Comparison of ENCODE assay signal across 8 mouse cellular contexts in genomic region chr17:8871997-8872593, GRCm38 (mm10).
DNase-seq lines count a peak whose midpoint lies in the region; ATAC-seq and TF ChIP-seq lines count a peak whose summit lies in the region.

No protein-coding gene starts in this region.

- H3K9me3 ChIP-seq in intestine, embryonic 14.5 days (ENCODE audit: control insufficient read depth, low read length), result no peaks in the 10 kb centered on the region
- H3K9me3 ChIP-seq in intestine, postnatal 0 days (ENCODE audit: control insufficient read depth), result no peaks in the 10 kb centered on the region
- no peaks in the 10 kb centered on the region for H3K9me3 ChIP-seq in hindbrain, embryonic 11.5 days (ENCODE audit: control insufficient read depth, low read length)
- H3K9me3 ChIP-seq in liver, embryonic 12.5 days (replicated peaks), result no peaks in the 10 kb centered on the region
- no peaks in the 10 kb centered on the region for H3K9me3 ChIP-seq in stomach, postnatal 0 days (ENCODE audit: control insufficient read depth, low read length)

- H3K4me2 ChIP-seq in intestine, embryonic 14.5 days (ENCODE audit: low read length), result peak overlapping the region; percentile 30
- no peak overlapping the region for H3K4me2 ChIP-seq in intestine, postnatal 0 days (replicated peaks; ENCODE audit: low read depth)
- H3K4me2 ChIP-seq in hindbrain, embryonic 11.5 days (replicated peaks; ENCODE audit: low read depth, low read length), result no peak overlapping the region
- peak overlapping the region; percentile 20; the same call in 1 of the 2 replicates for H3K4me2 ChIP-seq in liver, embryonic 12.5 days
- H3K4me2 ChIP-seq in stomach, postnatal 0 days (replicated peaks; ENCODE audit: low read depth), result peak overlapping the region; percentile 34; the same call in 1 of the 2 replicates

- no peak for TF ChIP-seq CTCF in intestine, postnatal 0 days (IDR thresholded peaks at IDR 0.05; ENCODE audit: low read depth)
- no peak for TF ChIP-seq CTCF in stomach, postnatal 0 days (IDR thresholded peaks at IDR 0.05; ENCODE audit: low read depth)

- 21% methylated on average over 12 of the region's 12 CpGs for WGBS in intestine, embryonic 14.5 days
- WGBS in intestine, postnatal 0 days, result 21% methylated on average over 12 of the region's 12 CpGs
- WGBS in hindbrain, embryonic 11.5 days, result 50% methylated on average over 12 of the region's 12 CpGs
- WGBS in liver, embryonic 12.5 days (ENCODE audit: insufficient replicate concordance), result 35% methylated on average over 12 of the region's 12 CpGs
- WGBS in stomach, postnatal 0 days, result 12% methylated on average over 12 of the region's 12 CpGs

- H3K27me3 ChIP-seq in intestine, embryonic 14.5 days (replicated peaks; ENCODE audit: control insufficient read depth, insufficient read depth, low read length), result no peaks in the 10 kb centered on the region
- no peaks in the 10 kb centered on the region for H3K27me3 ChIP-seq in intestine, postnatal 0 days (replicated peaks; ENCODE audit: control insufficient read depth, insufficient read depth, low read length)
- no peaks in the 10 kb centered on the region for H3K27me3 ChIP-seq in hindbrain, embryonic 11.5 days (ENCODE audit: control insufficient read depth, insufficient read depth, low read length)
- H3K27me3 ChIP-seq in liver, embryonic 12.5 days (replicated peaks), result peaks cover 7% of the 10 kb centered on the region
- H3K27me3 ChIP-seq in stomach, postnatal 0 days (ENCODE audit: control insufficient read depth, insufficient read depth, low read length), result no peaks in the 10 kb centered on the region

- H3K36me3 ChIP-seq in intestine, embryonic 14.5 days (ENCODE audit: control insufficient read depth, insufficient read depth, low read length), result no peaks in the 10 kb centered on the region
- H3K36me3 ChIP-seq in intestine, postnatal 0 days (ENCODE audit: control insufficient read depth, insufficient read depth), result no peaks in the 10 kb centered on the region
- H3K36me3 ChIP-seq in hindbrain, embryonic 11.5 days (ENCODE audit: control insufficient read depth, insufficient read depth, low read length), result no peaks in the 10 kb centered on the region
- no peaks in the 10 kb centered on the region for H3K36me3 ChIP-seq in liver, embryonic 12.5 days
- no peaks in the 10 kb centered on the region for H3K36me3 ChIP-seq in stomach, postnatal 0 days (ENCODE audit: control insufficient read depth, insufficient read depth, low read length)

- H3K4me3 ChIP-seq in intestine, embryonic 14.5 days (ENCODE audit: low read depth, low read length), result no peak overlapping the region
- H3K4me3 ChIP-seq in intestine, postnatal 0 days (ENCODE audit: low read depth, low read length), result no peak overlapping the region
- no peak overlapping the region for H3K4me3 ChIP-seq in hindbrain, embryonic 11.5 days (ENCODE audit: low read depth, low read length)
- no peak overlapping the region for H3K4me3 ChIP-seq in liver, embryonic 12.5 days
- H3K4me3 ChIP-seq in stomach, postnatal 0 days (ENCODE audit: low read depth, low read length), result no peak overlapping the region

- no peak overlapping the region for H3K9ac ChIP-seq in intestine, embryonic 14.5 days (ENCODE audit: low read length)
- H3K9ac ChIP-seq in intestine, postnatal 0 days (ENCODE audit: low read depth, low read length), result no peak overlapping the region
- 0 out of 2 replicates have a peak overlapping the region, but pooled peaks have one; percentile 19 for H3K9ac ChIP-seq in hindbrain, embryonic 11.5 days (ENCODE audit: low read depth, low read length)
- no peak overlapping the region for H3K9ac ChIP-seq in liver, embryonic 12.5 days
- peak overlapping the region; percentile 32; the same call in 1 of the 2 replicates for H3K9ac ChIP-seq in stomach, postnatal 0 days (ENCODE audit: low read length)

- peaks cover 9% of the 10 kb centered on the region; the same call in 1 of the 2 replicates for H3K4me1 ChIP-seq in intestine, embryonic 14.5 days (replicated peaks; ENCODE audit: control insufficient read depth, insufficient read depth, low read length)
- H3K4me1 ChIP-seq in intestine, postnatal 0 days (replicated peaks; ENCODE audit: control insufficient read depth, insufficient read depth, low read length), result no peaks in the 10 kb centered on the region
- H3K4me1 ChIP-seq in hindbrain, embryonic 11.5 days (replicated peaks; ENCODE audit: control insufficient read depth, insufficient read depth, low read length), result 0 out of 2 replicates have a peak, but pooled peaks cover 2% of the 10 kb centered on the region
- peaks cover 28% of the 10 kb centered on the region for H3K4me1 ChIP-seq in liver, embryonic 12.5 days
- no peaks in the 10 kb centered on the region for H3K4me1 ChIP-seq in stomach, postnatal 0 days (replicated peaks; ENCODE audit: control insufficient read depth, insufficient read depth)

- TF ChIP-seq EP300 in stomach, postnatal 0 days (optimal IDR thresholded peaks at IDR 0.05), result no peak

- DNase-seq in intestine, embryonic 14.5 days (ENCODE audit: low spot score), result no peak
- DNase-seq in embryo, embryonic 11 days, result peak; percentile 25
- DNase-seq in hindbrain, embryonic 11.5 days (ENCODE audit: low spot score), result peak; percentile 10
- peak; percentile 26 for DNase-seq in stomach, postnatal 0 days (ENCODE audit: low spot score)
- no peak for DNase-seq in right cerebral cortex, postnatal 10 days (ENCODE audit: low spot score in 2 of 2)
- no peak for DNase-seq in frontal cortex, adult 2 months (ENCODE audit: extremely low spot score in 1 of 2, low spot score in 1 of 2)

- peak; percentile 69; the same call in 1 of the 2 replicates for ATAC-seq in intestine, embryonic 14.5 days (replicated peaks; ENCODE audit: low FRiP score, low TSS enrichment, low read depth)
- no peak for ATAC-seq in intestine, postnatal 0 days
- no peak for ATAC-seq in hindbrain, embryonic 11.5 days (ENCODE audit: low FRiP score)
- no peak for ATAC-seq in liver, embryonic 12.5 days
- peak; percentile 24; the same call in 1 of the 2 replicates for ATAC-seq in stomach, postnatal 0 days (ENCODE audit: low FRiP score, low TSS enrichment)

- no peak overlapping the region for H3K27ac ChIP-seq in intestine, embryonic 14.5 days (ENCODE audit: low read depth)
- H3K27ac ChIP-seq in intestine, postnatal 0 days (ENCODE audit: low read depth, low read length), result no peak overlapping the region
- H3K27ac ChIP-seq in hindbrain, embryonic 11.5 days (ENCODE audit: low read depth, low read length), result 0 out of 2 replicates have a peak overlapping the region, but pooled peaks have one; percentile 36
- H3K27ac ChIP-seq in liver, embryonic 12.5 days, result no peak overlapping the region
- H3K27ac ChIP-seq in stomach, postnatal 0 days (replicated peaks), result no peak overlapping the region

Comparison
In these comparisons a context has a peak if more than half of its experiments do, and no peak if none do; other contexts are left out.
1. ATAC-seq: peak in intestine, embryonic 14.5 days (single experiment) and stomach, postnatal 0 days (single experiment); none in intestine, postnatal 0 days (single experiment), hindbrain, embryonic 11.5 days (single experiment) and liver, embryonic 12.5 days (single experiment).
2. H3K4me2 ChIP-seq: peak in intestine, embryonic 14.5 days (single experiment), liver, embryonic 12.5 days (single experiment) and stomach, postnatal 0 days (single experiment); none in intestine, postnatal 0 days (single experiment) and hindbrain, embryonic 11.5 days (single experiment).
3. DNase-seq: peak in embryo, embryonic 11 days (single experiment), hindbrain, embryonic 11.5 days (single experiment) and stomach, postnatal 0 days (single experiment); none in intestine, embryonic 14.5 days (single experiment), right cerebral cortex, postnatal 10 days (0 of 2) and frontal cortex, adult 2 months (0 of 2).
4. H3K9ac ChIP-seq: peak in hindbrain, embryonic 11.5 days (single experiment) and stomach, postnatal 0 days (single experiment); none in intestine, embryonic 14.5 days (single experiment), intestine, postnatal 0 days (single experiment) and liver, embryonic 12.5 days (single experiment).